Mouse (Mus musculus) frontal cortex, postnatal 10 days (tissue): ENCODE results near the gene Upp2.

Experiments
- DNase-seq, 2 experiments: peaks; one replicate each; pipeline ENCODE4 v3.0.0; 2022; ENCODE audit warnings: low spot score in 2 of 2, mixed read lengths in 1 of 2

Upp2 gene

DNA sequence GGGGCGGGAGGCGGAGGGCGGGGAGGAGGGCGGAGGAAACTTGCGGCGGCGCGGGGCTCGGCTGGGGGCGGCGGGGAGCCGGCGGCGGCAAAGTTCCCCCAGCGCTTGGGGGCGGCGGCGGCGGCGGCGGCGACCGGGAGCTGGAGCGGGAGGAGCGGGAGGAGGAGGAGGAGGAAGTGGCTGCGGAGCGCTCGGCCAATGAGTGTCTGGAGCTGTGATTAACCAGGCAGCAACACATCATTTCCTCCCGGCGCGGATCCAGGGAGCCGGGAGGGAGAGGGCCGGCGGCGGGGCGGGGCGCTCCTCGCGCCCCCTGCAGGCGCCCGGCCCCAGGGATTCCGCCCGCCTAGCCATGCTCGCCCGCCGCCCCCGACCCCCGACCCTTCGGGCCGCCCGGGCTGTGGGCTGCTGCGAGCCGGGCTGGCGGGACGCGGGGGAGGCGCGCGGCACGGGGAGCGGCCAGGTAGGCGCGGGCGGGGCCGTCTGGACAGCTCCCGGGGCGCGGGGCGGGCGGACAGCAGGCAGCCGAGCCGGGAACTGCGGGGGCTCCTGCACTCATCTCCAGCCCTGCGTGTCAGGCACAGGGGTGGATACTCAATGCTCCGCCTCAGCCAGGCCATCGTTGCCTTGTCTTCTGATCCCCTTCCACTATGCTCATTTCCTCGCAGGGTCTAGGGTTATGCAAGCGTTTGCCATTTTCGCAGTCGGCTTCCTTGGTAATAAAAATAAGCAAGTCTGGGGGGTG, at the start of gene Upp2, which contains the start of gene Acvr1:
TSS of gene Upp2 (plus strand) at position 233 of the 745 bp plus-strand sequence.
TSS of gene Acvr1 (minus strand) at position 92 of the 745 bp plus-strand sequence.
- DNase-seq, result peak; percentile 77 to 86

DNA sequence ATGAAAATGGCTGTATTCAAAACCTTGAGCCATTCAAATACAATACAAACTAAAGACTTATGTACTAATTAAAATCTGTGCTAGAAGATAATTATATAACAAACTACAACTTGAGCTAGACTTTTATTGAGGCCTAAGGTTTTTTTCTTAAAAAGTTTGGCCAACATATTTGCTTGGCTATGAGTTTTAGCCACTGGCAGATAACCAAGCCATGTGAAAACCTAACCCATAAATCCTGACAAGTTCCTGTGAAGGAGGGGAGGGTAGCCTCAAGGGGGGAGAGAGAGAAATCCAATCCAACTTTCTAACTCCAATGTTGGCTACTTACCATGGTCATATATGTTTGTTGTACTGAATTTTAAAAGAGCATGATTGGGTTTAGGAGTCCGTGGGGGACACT, 48.6 kb upstream of the Upp2 start:
- DNase-seq, result no peak

DNA sequence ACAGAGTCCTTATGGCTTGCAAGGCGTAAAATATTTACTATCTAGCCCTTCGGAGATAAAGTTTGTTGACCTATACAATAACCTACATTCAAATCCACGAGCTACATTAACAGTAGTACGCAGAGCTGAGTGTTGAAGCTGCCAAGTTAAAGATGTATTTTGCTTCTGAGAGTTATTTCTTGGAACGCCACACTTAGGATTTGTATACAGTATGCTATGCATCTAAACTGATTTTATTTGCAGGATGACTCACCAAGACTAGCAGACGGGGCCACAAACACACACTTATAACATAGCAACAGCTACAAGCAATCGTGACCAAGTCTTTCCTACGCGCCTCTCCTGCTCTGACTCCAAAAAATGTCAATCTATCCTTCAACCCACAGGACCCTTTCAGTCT, 46.4 kb upstream of the Upp2 start:
- no peak for DNase-seq

DNA sequence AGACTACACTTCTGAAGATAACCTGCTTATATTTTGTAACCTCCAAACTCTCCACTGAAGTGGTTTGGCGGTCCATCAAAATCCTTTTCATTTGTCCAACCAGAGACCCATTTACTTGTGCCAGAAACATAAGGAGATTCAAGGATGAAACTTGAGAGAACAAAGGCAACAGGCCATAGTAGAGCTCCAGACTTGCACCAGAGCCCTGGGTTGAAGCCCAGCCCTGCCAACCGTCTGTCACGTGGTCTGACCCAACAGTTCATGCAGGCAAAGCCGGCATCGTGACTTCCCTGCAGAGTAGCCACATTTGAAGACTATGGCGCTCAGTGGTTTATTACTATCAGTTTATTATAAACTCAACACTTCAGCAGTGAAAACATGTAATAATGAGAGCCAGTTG, 45.5 kb upstream of the Upp2 start:
- no peak for DNase-seq

DNA sequence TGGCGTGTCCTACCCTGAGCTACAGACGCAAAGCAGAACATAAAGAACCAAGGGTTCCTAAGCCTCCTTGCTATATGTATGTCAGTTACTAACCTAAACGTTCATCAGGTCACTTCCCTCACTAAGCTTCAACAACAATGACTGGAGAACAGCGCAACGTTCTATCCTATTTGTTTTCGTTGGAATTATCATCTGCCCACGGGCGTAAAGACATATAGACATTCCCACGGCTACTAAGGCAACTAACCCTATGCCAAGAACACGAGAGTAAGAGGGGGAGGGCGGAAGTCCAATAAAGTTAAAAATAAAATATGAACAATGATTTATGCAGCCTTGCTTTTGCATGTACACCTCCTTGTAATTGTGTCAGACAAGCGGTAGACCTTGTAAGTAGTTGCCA, 44.0 kb upstream of the Upp2 start:
- DNase-seq, result no peak

DNA sequence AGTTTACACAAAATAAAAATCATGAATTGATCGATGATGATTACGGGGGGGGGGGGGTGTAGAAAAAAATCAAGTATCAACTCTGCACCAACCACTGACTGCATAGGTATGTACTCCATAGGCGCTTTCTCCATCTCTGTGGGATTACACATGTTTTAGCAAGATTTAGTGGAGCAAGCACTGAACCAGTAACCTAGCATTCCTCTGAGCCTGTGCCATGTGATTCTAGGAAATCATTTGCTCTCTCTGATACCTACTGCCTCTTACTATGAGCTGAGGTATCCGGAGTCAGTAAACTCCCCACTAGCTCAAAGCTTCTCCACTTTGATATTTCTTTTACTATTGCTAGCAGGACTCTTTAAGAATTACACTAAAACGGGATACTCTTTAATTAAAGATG, 43.2 kb upstream of the Upp2 start:
- DNase-seq, result no peak

DNA sequence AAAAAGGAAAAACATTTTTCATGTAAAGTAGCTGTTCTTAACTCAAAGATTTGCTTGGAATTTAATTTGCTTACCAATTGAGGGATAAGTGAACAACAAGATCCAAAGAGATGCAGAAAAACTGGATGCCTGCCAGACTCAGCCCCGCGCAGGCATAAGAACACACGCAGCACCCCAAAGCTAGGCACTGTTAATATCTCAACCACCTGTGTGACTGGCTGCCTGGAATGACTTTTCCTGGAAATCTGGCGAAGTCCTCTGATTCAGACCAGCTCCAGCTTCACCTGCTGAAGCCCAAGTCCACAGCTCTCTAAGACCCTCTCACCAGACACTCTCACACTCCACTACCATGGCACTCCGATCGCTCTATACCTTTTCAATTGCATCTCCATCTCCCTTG, 42.7 kb upstream of the Upp2 start:
- no peak for DNase-seq

DNA sequence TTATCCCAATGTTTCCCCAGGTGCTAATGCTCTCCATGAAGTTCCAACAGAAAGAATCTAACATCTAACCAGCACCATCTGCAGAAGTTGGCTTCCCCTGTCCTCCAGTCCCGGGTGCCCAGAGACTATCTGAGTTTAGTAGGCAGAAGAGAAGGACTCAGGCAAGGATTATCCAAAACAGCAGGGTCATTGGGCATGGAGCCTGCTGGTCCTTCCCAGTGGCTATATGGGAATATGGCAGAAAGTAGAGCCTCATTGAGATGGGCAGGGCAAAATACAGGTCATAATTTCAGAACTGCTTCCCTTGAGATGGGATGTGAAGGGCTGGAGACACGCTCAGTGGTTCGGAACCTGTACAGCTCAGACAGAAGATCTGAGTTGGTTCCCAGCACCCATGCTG, 39.3 kb upstream of the Upp2 start:
- no peak for DNase-seq

DNA sequence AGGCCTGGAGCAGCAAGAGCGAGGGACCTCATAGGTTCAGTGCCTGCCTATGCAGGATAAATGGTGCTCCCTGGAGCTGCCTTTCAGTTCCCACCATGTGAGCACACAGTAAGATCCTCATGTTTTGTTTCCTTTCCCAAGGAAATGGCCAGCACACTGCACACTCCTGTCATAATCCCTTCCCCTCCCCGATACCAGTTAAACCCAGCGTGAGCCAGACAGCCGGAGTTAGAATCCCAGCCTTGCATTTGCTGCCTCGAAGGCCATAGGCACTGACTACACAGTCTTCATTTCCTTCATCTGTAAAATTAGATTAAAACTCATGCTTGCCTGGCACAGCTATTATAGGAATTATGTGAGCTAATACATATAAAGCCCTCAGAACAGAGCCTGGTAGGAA, 37.7 kb upstream of the Upp2 start:
- DNase-seq, result no peak

DNA sequence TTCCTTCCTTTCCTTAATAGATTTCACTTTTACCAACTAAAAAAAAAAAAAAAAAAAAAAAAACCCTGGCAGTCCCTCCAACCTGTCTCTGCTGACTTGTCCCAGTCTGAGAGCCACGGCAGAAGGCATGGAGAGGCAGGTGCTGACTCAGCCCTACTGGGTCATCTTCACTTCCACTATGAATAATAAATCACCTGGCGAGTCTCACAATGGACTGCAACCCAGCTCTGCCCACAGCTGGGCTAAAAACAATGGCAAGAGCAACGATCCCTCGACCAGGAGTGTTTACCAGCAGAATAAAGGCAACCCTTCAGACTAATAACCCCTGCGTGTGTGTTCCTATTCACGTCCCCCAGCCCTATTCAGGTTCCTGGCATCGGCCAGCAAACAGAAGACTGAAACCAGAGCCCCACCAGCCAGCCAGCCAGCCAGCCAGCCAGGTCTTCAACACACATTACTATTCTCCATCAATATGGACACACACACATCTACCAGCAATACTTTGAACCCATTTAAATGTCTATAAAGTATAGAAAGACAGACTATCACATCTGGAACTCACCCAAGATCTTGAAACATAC, 37.1 kb upstream of the Upp2 start:
- DNase-seq, result no peak

DNA sequence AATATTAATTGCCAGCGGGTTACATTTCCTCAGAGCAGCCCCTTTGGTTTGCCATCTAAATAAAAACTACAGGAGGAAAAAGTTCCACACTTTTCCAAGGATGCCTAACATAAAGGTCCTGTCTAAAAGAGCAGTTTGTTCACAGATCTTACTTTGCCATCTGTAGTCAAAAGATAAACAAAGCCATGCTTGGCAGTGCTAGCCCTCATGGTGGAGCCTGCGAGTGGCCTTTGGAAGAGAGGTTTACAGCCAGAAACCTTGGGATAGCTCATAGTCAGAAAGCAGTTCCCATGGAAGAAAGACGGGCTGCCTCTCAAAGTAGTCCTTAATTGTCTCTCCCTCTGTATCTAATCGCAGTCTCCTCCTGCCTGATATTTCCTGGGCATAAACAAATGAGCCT, 36.6 kb upstream of the Upp2 start:
- no peak for DNase-seq

DNA sequence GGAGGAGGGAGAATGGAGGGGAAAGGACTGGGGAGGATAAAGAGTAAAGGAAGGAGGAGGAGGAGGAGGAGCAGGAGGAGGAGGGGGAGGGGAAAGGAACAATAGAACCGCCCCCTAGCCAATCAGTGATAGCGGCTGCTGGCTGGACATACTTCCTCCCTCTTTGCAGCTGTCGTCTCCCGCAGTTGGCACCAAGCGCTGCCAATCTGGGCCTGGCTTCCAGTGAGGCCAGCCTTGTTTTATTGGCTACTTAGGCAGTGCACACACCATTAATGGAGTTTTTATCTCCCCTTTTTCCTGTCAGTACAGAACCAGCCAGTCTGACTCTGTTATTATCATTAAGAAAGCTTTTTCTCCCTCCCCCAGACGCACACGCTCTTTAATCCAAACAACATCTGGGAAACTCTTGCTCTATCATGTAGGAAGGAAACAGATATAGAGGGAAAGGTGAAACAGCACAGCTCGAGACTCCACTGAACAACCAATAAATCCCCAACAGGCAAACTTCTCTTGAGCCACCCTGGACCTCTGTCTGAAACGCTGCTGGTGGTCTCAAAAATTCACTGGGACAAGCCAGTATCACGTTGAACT, 34.7 kb upstream of the Upp2 start:
- peak; percentile 71 to 73 for DNase-seq

DNA sequence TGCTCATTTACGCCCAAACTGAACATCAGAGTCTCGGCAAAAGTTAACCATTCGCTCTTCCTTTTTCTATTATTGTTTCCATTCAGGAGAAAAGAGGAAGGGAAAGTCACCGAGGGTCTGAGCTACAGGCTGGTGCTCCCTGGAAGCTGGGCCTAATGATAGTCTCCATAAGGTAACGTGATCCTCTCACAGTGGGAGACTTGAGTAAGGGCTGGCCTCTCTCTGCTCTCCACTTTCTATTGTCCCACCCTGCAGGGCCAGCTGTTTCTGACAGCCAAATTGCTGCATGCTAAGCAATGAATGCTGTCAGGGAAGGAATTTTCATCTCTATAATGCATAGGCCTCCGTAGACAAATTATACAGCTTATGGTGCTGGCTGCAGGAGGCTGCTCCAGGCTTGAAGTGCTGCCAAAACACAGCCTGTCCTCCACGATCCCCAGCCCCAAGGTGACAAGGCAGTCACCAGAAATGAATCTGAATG, 33.5 kb upstream of the Upp2 start:
- DNase-seq, result no peak

DNA sequence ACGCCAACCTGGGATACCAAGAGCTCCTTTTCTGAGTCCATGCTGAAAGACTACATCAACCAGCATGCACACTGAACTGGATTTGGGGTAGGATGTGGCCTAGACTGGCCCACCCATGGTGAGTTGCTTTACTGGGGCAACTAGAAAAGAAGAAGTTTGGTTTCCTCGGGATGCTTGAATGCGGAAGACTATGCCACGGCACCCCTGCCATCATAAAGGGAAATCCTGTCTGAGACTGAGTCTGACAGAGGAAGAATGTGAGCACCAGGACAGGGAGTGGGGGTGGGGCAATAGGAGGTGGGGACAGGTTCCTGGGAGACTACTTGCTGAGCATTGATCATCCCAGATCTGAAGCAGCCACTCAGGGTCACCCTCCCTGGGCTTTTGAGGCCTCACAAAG, 32.7 kb upstream of the Upp2 start:
- DNase-seq, result no peak

DNA sequence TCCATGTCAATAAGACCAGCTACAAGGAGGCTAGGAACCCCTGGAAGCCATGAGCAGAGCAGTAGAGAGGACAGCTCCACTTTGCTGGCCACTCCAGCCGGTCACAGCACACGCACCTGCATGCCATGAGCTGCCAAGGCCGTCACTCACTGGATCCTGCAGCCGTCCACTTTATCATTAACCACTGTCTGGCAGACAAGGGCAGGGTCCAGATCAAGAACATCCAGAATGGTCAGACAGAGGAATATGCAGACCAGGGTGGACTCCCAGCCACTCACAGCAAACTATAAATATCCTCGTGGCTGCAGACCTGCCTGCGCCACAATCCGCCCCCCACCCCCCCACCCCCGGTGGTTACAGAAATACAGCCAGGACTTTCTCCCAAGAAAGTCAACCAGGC, 31.9 kb upstream of the Upp2 start:
- DNase-seq, result no peak

DNA sequence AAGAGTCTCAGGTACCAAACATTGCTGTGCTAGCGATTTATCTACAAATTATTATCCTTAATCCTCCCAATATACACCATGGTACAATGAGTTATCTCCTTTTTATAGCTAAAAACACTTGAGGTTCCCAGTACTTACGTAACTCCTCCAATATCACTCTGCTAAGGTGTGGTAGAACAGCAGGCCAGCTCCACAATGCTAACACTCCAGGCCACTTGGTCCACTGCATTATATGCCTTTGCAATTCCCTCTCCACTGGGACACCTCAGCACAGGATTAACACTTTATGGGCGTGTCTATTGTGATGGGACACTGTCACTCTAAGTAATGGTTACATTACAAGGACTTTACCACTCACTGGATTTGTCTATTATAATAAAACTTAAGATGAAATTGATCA, 30.3 kb upstream of the Upp2 start:
- no peak for DNase-seq

DNA sequence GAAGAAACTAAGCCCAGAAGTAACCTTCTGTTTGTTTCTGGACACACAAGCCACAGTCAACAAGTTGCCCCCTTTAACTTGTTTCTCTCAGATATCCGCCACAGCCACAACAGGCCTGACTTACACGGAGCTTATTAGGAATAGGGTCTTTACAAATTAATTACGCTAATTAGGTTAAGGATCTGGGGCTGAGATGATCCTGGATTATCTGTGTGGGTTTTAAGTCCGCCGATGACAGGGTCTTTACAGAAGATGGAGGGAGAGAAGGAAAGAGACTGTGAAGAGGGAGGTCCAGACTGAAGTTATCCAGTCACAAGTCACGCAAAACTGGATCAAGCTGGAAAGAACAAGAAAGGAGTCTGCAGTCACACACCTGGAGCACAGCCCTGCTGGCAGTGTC, 28.9 kb upstream of the Upp2 start:
- no peak for DNase-seq

DNA sequence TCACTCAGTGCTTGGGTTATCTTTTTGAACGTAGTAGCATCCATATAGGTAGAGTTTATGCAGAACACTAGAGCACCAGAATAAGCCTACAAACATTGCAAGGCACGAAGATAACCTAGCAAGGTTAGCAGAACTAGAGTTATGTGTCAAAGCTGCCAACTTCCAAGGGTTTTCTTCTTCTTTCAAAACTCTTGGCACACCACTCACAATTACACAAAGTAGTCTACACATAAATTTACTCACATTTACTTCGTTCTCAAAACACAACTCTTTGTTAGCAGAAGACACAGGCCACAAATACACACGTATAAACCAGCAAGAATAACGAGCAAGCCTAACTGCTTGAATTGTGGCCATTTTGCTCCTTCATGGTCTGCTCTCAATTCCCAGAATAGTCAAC, 23.8 kb upstream of the Upp2 start:
- DNase-seq, result no peak

DNA sequence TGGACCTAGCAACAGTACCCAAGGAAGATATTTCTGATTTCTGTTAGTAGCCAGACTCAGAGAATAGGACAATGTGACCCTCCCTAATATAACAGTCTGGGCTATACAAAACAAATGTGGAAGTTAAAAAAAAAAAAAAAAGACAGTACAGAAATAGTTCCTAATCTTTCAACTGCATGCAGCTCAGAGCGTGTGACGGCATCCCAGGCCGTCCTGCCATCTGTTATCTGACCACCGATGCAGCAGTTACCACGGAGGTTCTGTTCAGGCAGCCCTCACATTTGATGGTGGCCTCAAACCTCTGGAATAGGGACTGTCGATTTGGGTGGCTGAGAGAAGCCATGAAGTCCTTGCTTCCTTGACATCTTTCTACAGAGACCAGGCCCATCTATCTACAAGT, 22.7 kb upstream of the Upp2 start:
- DNase-seq, result no peak

DNA sequence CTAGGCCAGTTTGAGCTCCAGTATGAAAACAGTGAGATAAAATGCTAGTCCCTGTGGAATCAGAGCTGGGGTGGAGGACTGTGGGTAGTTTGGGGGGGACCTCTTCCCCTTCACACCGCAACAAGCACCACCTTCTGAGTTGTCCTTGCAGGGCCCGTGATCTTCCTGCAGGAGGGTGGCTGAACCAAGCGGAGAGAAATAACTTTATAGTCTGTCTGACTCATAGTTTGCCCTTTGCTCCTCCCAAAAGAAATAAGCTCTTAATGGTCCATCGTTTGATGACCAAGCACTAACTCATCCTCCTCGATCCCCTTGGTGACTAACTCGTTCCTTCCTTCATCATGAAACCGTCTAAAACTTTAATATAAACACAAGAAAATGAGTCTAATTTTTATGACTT, 20.8 kb upstream of the Upp2 start:
- DNase-seq, result no peak

DNA sequence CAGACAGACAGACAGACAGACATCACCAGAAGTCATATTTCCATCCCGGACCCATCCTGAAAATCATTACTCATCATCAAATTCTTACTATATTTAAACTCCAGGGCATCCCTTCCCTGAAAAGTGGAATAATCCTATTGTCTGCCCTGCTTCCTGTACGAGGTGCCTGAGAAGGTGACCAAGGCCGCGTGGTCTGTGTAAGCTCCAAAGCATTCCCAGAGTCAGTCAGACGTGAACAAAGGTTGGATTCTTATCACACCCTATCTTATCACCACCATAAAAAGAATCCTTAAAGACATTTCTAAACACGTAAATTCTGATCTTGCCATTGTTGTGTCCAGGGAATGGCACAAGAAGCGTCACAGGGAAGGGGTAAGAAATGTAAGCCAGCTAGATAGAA, 18.2 kb upstream of the Upp2 start:
- DNase-seq, result no peak

DNA sequence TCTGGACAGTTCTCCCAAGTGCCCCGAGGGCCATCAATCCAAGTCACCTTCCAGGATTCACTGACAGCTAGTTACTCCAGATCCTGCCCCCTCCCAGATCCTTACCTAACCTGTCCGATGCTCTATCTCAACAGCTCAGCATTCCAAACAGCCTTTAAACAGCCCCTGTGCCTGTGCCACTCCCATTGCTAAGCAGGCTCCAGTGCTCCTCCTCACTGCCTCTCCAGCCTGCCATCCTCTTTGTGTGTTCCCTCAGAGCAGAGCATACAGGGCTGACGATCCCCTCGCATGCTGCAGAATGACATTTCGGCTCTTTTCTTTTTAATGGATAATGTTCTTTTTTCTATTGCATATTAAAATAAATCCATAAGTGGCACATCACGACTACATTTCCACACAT, 17.1 kb upstream of the Upp2 start:
- no peak for DNase-seq

DNA sequence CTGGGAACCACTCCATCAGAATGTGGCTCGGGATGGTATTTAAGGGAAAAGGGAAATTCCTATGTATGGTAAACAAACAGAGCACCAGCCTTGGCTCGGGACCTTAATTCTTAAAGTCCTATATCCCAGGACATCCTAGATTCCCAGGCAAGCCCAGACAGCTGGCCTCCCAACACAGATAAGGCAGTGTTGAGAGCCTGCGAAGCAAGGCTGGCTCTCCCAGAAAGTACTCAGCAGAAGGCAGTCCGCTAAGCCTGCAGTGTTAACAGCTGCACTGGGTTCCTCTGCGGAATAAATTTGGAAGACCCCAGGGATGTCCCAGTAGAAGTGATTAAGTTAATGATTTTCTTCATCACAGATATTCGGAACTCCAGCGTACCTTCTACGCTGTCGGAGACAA, 16.6 kb upstream of the Upp2 start:
- DNase-seq, result no peak
